Mouse (Mus musculus): ENCODE measurements around the gene Efna5. TPM values are rescaled to one million over a fixed set of nuclear protein-coding genes. Genes with fewer than 3 reads are reported as not detected.

Gene Efna5
- total and polyA plus RNA-seq, 3 experiments, result 0.04 to 0.23 TPM; not detected in 1

GRCm38 (mm10) chr17:62665823-62666222, 215.3 kb downstream of the Efna5 start:
- H3K4me1 ChIP-seq (ENCODE audit: control insufficient read depth in 1 of 2, insufficient read depth in 2 of 2), result no peaks in the 10 kb centered on the region
- H3K27ac ChIP-seq (ENCODE audit: insufficient read depth, low read depth), result no peak overlapping the region
- H3K36me3 ChIP-seq (replicated peaks in 1 of 2; ENCODE audit: control insufficient read depth in 1 of 2, insufficient read depth in 1 of 2, low read length in 1 of 2), result no peaks in the 10 kb centered on the region
- TF ChIP-seq POLR2AphosphoS2 (IDR thresholded peaks at IDR 0.05; ENCODE audit: low read depth, low read length), result no peak
- TF ChIP-seq CTCF (conservative IDR thresholded peaks at IDR 0.05 in 1 of 2, IDR thresholded peaks at IDR 0.05 in 1 of 2; ENCODE audit: low read depth in 2 of 2, low read length in 2 of 2), result no peak
- no peak for TF ChIP-seq MXI1 (IDR thresholded peaks at IDR 0.05; ENCODE audit: low read depth, low read length)
- TF ChIP-seq KAT2A (IDR thresholded peaks at IDR 0.05; ENCODE audit: insufficient replicate concordance, low read length), result no peak
- TF ChIP-seq HCFC1 (IDR thresholded peaks at IDR 0.05; ENCODE audit: low read depth, low read length), result no peak
- TF ChIP-seq TBP (conservative IDR thresholded peaks at IDR 0.05; ENCODE audit: low read depth, low read length), result no peak
- no peak for TF ChIP-seq USF2 (conservative IDR thresholded peaks at IDR 0.05; ENCODE audit: low read depth, low read length)
- no peak for TF ChIP-seq ZMIZ1 (IDR thresholded peaks at IDR 0.05; ENCODE audit: low read depth, low read length)
- no peak for TF ChIP-seq SIN3A (IDR thresholded peaks at IDR 0.05; ENCODE audit: low read length)
- TF ChIP-seq MAZ (IDR thresholded peaks at IDR 0.05; ENCODE audit: low read depth, low read length), result no peak
- no peak for TF ChIP-seq UBTF (IDR thresholded peaks at IDR 0.05; ENCODE audit: low read depth, low read length)
- TF ChIP-seq MYC (IDR thresholded peaks at IDR 0.05; ENCODE audit: low read depth, low read length), result no peak
- TF ChIP-seq POLR2A (IDR thresholded peaks at IDR 0.05; ENCODE audit: low read depth, low read length), result no peak
- no peak for TF ChIP-seq RCOR1 (conservative IDR thresholded peaks at IDR 0.05; ENCODE audit: low read depth, low read length)
- TF ChIP-seq ZNF384 (IDR thresholded peaks at IDR 0.05; ENCODE audit: low read depth, low read length), result no peak
- no peak for TF ChIP-seq MAX (IDR thresholded peaks at IDR 0.05; ENCODE audit: low read length)
- TF ChIP-seq MEF2A (IDR thresholded peaks at IDR 0.05; ENCODE audit: borderline replicate concordance, low read depth, low read length), result no peak
- TF ChIP-seq TCF12 (IDR thresholded peaks at IDR 0.05; ENCODE audit: low read depth, low read length), result no peak
- dilution Hi-C loops (cut with MboI; ENCODE audit: extremely low pct_ligation_motif_present, extremely low pct_unique_long_range_greater_than_20kb, low sequenced_read_pairs), result no loop called here
- no peak overlapping the region for H3K9ac ChIP-seq (ENCODE audit: insufficient read depth, low read depth)
- no peak overlapping the region for H3K4me2 ChIP-seq (ENCODE audit: insufficient read depth, low read depth, poor library complexity, severe bottlenecking)
- H3K27me3 ChIP-seq (replicated peaks), result no peaks in the 10 kb centered on the region
- no peaks in the 10 kb centered on the region for H3K79me2 ChIP-seq (replicated peaks; ENCODE audit: control insufficient read depth, extremely low read depth, insufficient read depth, poor library complexity, severe bottlenecking)
- no peak overlapping the region for H3K4me3 ChIP-seq (replicated peaks in 1 of 3; ENCODE audit: low read depth in 2 of 3, low read length in 2 of 3, poor library complexity in 1 of 3)
- in situ Hi-C loops (cut with MboI; ENCODE audit: low pct_ligation_motif_present, low pct_unique_long_range_greater_than_20kb, low sequenced_read_pairs), result no loop called here
- no peaks in the 10 kb centered on the region for H3K9me3 ChIP-seq (replicated peaks; ENCODE audit: low read length)
- no peak for DNase-seq (ENCODE audit: extremely low read depth)

DNA sequence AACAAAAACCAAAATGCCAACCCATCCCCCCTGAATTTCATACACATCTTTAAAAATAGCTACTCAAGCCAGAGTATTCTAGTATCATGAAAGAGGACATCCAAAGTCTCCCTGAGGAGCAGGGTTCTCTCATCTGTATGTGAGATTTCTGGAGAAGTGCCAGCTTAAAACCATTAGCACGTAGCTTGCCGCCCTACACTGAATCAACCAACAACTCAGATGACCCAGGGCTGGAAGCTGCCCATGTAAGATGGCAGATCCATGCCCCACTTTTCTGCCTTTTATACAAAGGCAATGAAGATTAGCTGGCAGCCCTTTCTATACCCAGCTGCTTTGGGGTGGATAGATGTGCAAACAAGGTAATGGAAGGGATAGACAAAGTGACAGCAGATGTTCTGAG, 216.4 kb downstream of the Efna5 start:
- Histone ChIP-seq H3K36me3 (replicated peaks in 1 of 2; ENCODE audit: control insufficient read depth in 1 of 2, insufficient read depth in 1 of 2, low read length in 1 of 2) (no peaks in the 10 kb centered on the region), H3K9ac (ENCODE audit: insufficient read depth, low read depth) (no peak overlapping the region), H3K79me2 (replicated peaks; ENCODE audit: control insufficient read depth, extremely low read depth, insufficient read depth, poor library complexity, severe bottlenecking) (no peaks in the 10 kb centered on the region), H3K27me3 (replicated peaks) (no peaks in the 10 kb centered on the region), H3K27ac (ENCODE audit: insufficient read depth, low read depth) (no peak overlapping the region), H3K4me1 (ENCODE audit: control insufficient read depth in 1 of 2, insufficient read depth in 2 of 2) (no peaks in the 10 kb centered on the region), H3K4me2 (ENCODE audit: insufficient read depth, low read depth, poor library complexity, severe bottlenecking) (no peak overlapping the region), H3K9me3 (replicated peaks; ENCODE audit: low read length) (no peaks in the 10 kb centered on the region), H3K4me3 (replicated peaks in 1 of 3; ENCODE audit: low read depth in 2 of 3, low read length in 2 of 3, poor library complexity in 1 of 3) (no peak overlapping the region)
- dilution Hi-C loops (cut with MboI; ENCODE audit: extremely low pct_ligation_motif_present, extremely low pct_unique_long_range_greater_than_20kb, low sequenced_read_pairs) (no loop called here), in situ Hi-C loops (cut with MboI; ENCODE audit: low pct_ligation_motif_present, low pct_unique_long_range_greater_than_20kb, low sequenced_read_pairs) (no loop called here)
- no peak for DNase-seq (ENCODE audit: extremely low read depth)
- TF ChIP-seq MAX (IDR thresholded peaks at IDR 0.05; ENCODE audit: low read length), result no peak

All from CH12.LX (cell line).